In the genomic region with DNA sequence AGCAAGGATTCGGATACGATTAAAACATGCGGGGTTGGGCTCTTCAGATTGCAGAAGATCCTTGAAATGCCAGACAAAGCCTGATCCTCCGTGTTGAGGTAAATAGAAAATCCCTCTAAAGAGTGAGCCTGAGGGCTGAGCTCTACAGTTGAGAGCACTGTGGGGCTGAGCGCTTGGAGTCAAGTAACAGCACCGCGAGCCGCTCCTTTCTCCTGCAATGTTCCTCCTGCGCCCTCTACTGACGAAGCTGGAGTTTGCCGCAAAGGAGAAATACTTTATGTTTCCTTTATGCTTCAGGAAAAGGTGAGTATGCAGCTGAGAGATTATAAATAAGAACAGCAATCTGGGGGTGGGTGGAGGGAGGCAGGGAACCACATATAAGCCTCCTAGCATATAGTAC, we compare ENCODE assay signal across 8 mouse cellular contexts. TPM values are rescaled to one million over a fixed set of nuclear protein-coding genes. Genes with fewer than 3 reads are reported as not detected.
DNase-seq lines count a peak whose midpoint lies in the region; ATAC-seq and TF ChIP-seq lines count a peak whose summit lies in the region.

No protein-coding gene starts in this region.

- no peak overlapping the region for H3K9ac ChIP-seq in heart, adult 2 months (ENCODE audit: low read depth, low read length)
- no peak overlapping the region for H3K9ac ChIP-seq in heart, embryonic 12.5 days
- H3K9ac ChIP-seq in intestine, embryonic 15.5 days = no peak overlapping the region
- no peak overlapping the region for H3K9ac ChIP-seq in midbrain, embryonic 13.5 days (replicated peaks)

- TF ChIP-seq EP300 in heart, adult 2 months (IDR thresholded peaks at IDR 0.05; ENCODE audit: insufficient read depth, low read depth, low read length) = 0 out of 2 replicates have a peak, but pooled peaks have one; percentile 51

- no peak for ATAC-seq in heart, embryonic 12.5 days (ENCODE audit: insufficient number of reproducible peaks, low FRiP score)
- peak; percentile 99 for ATAC-seq in frontal cortex, adult (ENCODE audit: low TSS enrichment)
- ATAC-seq in intestine, embryonic 15.5 days = peak; percentile 70
- peak; percentile 88 for ATAC-seq in midbrain, embryonic 13.5 days

- DNase-seq in heart, adult 2 months = peak; percentile 33 to 72
- DNase-seq in cerebellum, adult 9-10 months = peak; percentile 55
- peak; percentile 31 to 55 for DNase-seq in left cerebral cortex, adult 8-10 months (ENCODE audit: low spot score in 2 of 2)
- DNase-seq in spleen, adult 12 weeks (ENCODE audit: low spot score) = peak; percentile 16

- intact Hi-C loops in heart, adult 2 months (cut with DNase I) = loop anchor here (5.0 kb wide), 3 partner anchors 120 to 1120 kb away; no protein-coding TSS in a partner anchor

- TF ChIP-seq CTCF in heart, adult 2 months (IDR thresholded peaks at IDR 0.05) = peak; percentile 90

- H3K9me3 ChIP-seq in heart, embryonic 12.5 days (replicated peaks) = no peaks in the 10 kb centered on the region
- H3K9me3 ChIP-seq in intestine, embryonic 15.5 days = no peaks in the 10 kb centered on the region
- H3K9me3 ChIP-seq in midbrain, embryonic 13.5 days = no peaks in the 10 kb centered on the region

- no peak for TF ChIP-seq POLR2A in heart, adult 2 months (IDR thresholded peaks at IDR 0.05; ENCODE audit: insufficient read depth, low read depth, low read length)

- H3K27ac ChIP-seq in heart, adult 2 months = no peak overlapping the region
- no peak overlapping the region for H3K27ac ChIP-seq in heart, embryonic 12.5 days (ENCODE audit: poor library complexity, severe bottlenecking)
- H3K27ac ChIP-seq in intestine, embryonic 15.5 days = no peak overlapping the region
- no peak overlapping the region for H3K27ac ChIP-seq in midbrain, embryonic 13.5 days

- no peak overlapping the region for H3K4me3 ChIP-seq in heart, adult 2 months
- H3K4me3 ChIP-seq in heart, embryonic 12.5 days = no peak overlapping the region
- no peak overlapping the region for H3K4me3 ChIP-seq in intestine, embryonic 15.5 days (replicated peaks)
- no peak overlapping the region for H3K4me3 ChIP-seq in midbrain, embryonic 13.5 days (replicated peaks)

- H3K4me1 ChIP-seq in heart, adult 2 months (ENCODE audit: control insufficient read depth, insufficient read depth, low read length) = no peaks in the 10 kb centered on the region
- no peaks in the 10 kb centered on the region for H3K4me1 ChIP-seq in heart, embryonic 12.5 days (replicated peaks)
- no peaks in the 10 kb centered on the region for H3K4me1 ChIP-seq in intestine, embryonic 15.5 days (replicated peaks)
- H3K4me1 ChIP-seq in midbrain, embryonic 13.5 days (replicated peaks) = no peaks in the 10 kb centered on the region

- no peaks in the 10 kb centered on the region for H3K36me3 ChIP-seq in heart, adult 2 months (ENCODE audit: control insufficient read depth, insufficient read depth, low read length)
- no peaks in the 10 kb centered on the region for H3K36me3 ChIP-seq in heart, embryonic 12.5 days
- H3K36me3 ChIP-seq in intestine, embryonic 15.5 days = no peaks in the 10 kb centered on the region
- H3K36me3 ChIP-seq in midbrain, embryonic 13.5 days = no peaks in the 10 kb centered on the region

- 19% methylated on average over 11 of the region's 11 CpGs for WGBS in heart, adult 2 months
- 21% methylated on average over 11 of the region's 11 CpGs for WGBS in heart, embryonic 12.5 days
- 16% methylated on average over 11 of the region's 11 CpGs for WGBS in intestine, embryonic 15.5 days
- 8% methylated on average over 11 of the region's 11 CpGs for WGBS in midbrain, embryonic 13.5 days

- H3K79me2 ChIP-seq in heart, adult 2 months (replicated peaks; ENCODE audit: control insufficient read depth, insufficient read depth, low read length) = no peaks in the 10 kb centered on the region

- no peak overlapping the region for H3K4me2 ChIP-seq in heart, embryonic 12.5 days
- H3K4me2 ChIP-seq in intestine, embryonic 15.5 days (replicated peaks) = no peak overlapping the region
- no peak overlapping the region for H3K4me2 ChIP-seq in midbrain, embryonic 13.5 days (replicated peaks)

- no peaks in the 10 kb centered on the region for H3K27me3 ChIP-seq in heart, adult 2 months (ENCODE audit: control insufficient read depth, insufficient read depth, low read length)
- 0 out of 2 replicates have a peak, but pooled peaks cover 5% of the 10 kb centered on the region for H3K27me3 ChIP-seq in heart, embryonic 12.5 days (replicated peaks)
- H3K27me3 ChIP-seq in intestine, embryonic 15.5 days (replicated peaks) = no peaks in the 10 kb centered on the region
- no peaks in the 10 kb centered on the region for H3K27me3 ChIP-seq in midbrain, embryonic 13.5 days

RNA-seq across cellular contexts. Expression of gene Qdpr, which starts 47.4 kb away (rescaled TPM):
- 10 to 100 TPM; 73.9 to 86.0 TPM for total RNA-seq in heart, adult 2 months (2021)
- polyA plus RNA-seq in heart, adult 2 months (2012; rRNA removed) = 58.3 and 95.5 TPM in 2 replicates
- 83.9 and 89.1 TPM in 2 replicates for polyA plus RNA-seq in heart, embryonic 12.5 days (2016; fragmentation: Nextera tagmentation; extraction: Ambion mirVana)
- 259 and 272 TPM in 2 replicates for polyA plus RNA-seq in intestine, embryonic 15.5 days (2015; fragmentation: Nextera tagmentation; extraction: Ambion mirVana)
- total RNA-seq in left cerebral cortex, adult 8-10 months (2022) = 100 to 1,000 TPM; 198 to 242 (median 219) TPM
- polyA plus RNA-seq in midbrain, embryonic 13.5 days (2015; fragmentation: Nextera tagmentation; extraction: Ambion mirVana) = 116 and 119 TPM in 2 replicates

RNA-seq across cellular contexts. Expression of gene Clrn2, which starts 50.9 kb away (rescaled TPM):
- not detected for total RNA-seq in heart, adult 2 months (2021)
- polyA plus RNA-seq in heart, adult 2 months (2012; rRNA removed) = not detected in 2 replicates
- polyA plus RNA-seq in heart, embryonic 12.5 days (2016; fragmentation: Nextera tagmentation; extraction: Ambion mirVana) = not detected in 2 replicates
- not detected in 2 replicates for polyA plus RNA-seq in intestine, embryonic 15.5 days (2015; fragmentation: Nextera tagmentation; extraction: Ambion mirVana)
- total RNA-seq in left cerebral cortex, adult 8-10 months (2022) = 1 to 10 TPM in 1 of 4 experiments, under 1 TPM in 3; 0.40 to 1.1 (median 0.49) TPM
- polyA plus RNA-seq in midbrain, embryonic 13.5 days (2015; fragmentation: Nextera tagmentation; extraction: Ambion mirVana) = 0.64 TPM in 1 of 2 replicates, not detected in the other
